Mouse (Mus musculus): Measurements from ENCODE around the gene Tmem60. TPM values are rescaled to one million over a fixed set of nuclear protein-coding genes. Genes with fewer than 3 reads are reported as not detected.

The Tmem60 gene
- 10 to 100 TPM; 16.1 to 23.0 TPM for total RNA-seq (2021)
- long read RNA-seq, experiment 1, transcript Tmem60-201 (2 exons, 1,147 nt) = major isoform, 29 of 30 reads
- long read RNA-seq, experiment 1, partial matches to known transcripts = 0 of 30 reads
- long read RNA-seq, experiment 1, other reads (novel, unspliced or antisense) = 1 of 30 reads
- long read RNA-seq, experiment 2, transcript Tmem60-201 (2 exons, 1,147 nt) = major isoform, 16 of 16 reads
- long read RNA-seq, experiment 2, partial matches to known transcripts = 0 of 16 reads
- long read RNA-seq, experiment 2, other reads (novel, unspliced or antisense) = 0 of 16 reads

DNA sequence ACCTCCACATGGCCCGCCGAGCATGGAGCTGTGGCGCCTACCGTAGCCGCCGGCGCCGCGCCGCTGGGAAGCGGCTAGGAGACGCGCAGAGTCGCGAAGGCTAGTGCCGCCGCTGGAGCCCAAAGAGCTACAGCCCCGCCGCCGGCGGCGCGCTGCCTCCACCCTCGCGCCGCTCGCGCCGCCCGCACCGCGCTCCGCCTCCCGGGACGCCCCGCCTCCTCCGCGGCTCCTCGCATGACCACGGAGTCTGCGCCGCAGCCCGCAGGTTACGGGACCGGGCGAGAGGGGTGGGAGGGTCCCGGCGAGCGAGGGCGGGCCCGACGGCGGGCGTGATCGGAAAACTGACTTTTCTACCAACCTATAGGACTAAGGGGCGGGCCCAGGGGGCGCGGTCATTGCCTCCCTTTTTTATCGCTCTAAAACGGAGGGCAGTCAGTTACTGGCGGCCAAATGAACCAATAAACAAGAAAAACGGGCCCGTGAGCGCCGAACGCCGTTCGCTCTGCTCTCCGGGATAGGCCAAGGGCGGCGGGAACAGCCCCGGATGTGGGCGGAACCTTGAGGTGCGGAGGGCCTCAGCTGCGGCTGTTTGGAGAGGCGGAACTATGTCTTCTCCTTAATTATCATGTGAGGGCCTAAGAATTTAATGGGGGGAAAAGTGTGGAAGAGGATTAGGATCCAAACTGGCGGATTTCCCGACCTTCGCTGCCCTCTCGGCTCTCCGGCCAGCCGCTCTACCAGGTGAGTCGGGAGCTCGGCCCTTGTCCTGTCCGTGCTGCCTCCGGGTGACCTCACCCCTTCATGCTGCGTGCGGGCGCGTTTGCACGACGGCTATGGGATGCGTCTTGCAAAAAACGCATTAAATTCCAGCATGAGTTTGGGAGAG lies at the start of gene Tmem60, which contains the start of gene Phtf2:
TSS of gene Tmem60 (plus strand) at position 277 of the 886 bp plus-strand sequence.
TSS of gene Phtf2 (minus strand) at position 210 of the 886 bp plus-strand sequence.
- DNase-seq = peak; percentile 99 to 100

GRCm38 (mm10) chr5:20834399-20834798 lies 47.6 kb upstream of the Tmem60 start:
- no peak for DNase-seq

DNA sequence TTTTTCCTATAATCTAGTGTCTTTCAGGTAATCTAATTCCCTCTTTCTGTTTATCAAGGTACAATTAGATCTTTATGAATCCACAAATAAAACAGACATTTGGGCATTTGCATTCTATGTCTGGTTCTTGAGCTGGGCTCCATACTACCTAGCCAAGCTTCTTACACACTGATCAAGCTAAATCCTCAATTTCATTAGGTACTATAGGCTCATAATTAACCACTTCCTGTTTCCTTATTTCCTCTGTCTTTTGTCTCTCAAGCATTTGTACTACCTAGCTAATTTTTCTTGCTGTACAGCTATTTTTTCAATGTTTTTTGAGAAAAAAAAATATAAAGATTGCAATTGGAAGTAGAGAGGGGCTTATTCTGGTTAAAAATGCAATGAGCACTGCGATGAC lies 44.9 kb upstream of the Tmem60 start:
- no peak for DNase-seq

- no peak for DNase-seq
These were observed 38.6 kb upstream of the Tmem60 start for GRCm38 (mm10) chr5:20843405-20843804.

- DNase-seq = no peak
These were observed 38.2 kb upstream of the Tmem60 start for GRCm38 (mm10) chr5:20843816-20844215.

- DNase-seq = no peak
These were observed 35.0 kb upstream of the Tmem60 start for GRCm38 (mm10) chr5:20847010-20847409.

GRCm38 (mm10) chr5:20855066-20855465 lies 26.9 kb upstream of the Tmem60 start:
- no peak for DNase-seq

DNA sequence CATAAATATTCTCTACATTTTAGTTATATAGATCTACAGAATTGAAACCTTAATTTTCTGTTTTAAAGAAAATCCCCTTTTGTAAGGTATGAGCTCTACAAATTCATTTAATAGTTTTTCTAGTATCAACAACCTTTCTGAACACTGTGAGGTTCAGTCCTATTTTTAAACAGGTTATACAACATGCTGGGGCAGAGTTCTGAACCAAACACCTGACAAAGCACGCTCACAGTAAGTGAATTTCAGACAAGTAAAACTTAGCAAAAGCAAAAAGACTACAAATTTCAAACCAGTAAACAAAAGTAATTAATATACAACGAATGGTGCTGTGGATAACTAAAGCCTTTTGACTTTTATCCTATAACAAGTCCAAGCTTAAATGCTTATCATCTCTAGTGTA lies 23.6 kb upstream of the Tmem60 start:
- DNase-seq = no peak

DNA sequence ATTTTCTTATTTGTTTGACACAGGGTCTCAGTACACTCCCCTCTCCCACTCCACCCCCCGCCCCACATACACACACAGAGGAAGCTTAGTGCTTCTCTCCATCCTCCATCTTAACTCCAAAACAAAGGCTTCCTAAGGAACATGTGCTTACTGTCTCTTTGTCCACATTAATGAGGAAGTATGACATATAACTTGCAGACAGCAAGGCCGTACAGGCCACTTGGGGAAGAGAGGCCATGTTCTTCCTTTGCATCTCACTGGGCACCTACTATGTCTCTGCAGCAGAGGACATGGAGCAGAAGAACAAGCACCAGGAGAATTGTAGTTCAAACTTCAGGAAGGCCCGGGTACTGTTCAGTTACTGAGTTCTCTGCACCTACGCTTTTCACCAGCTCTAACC lies 21.4 kb upstream of the Tmem60 start:
- no peak for DNase-seq

DNA sequence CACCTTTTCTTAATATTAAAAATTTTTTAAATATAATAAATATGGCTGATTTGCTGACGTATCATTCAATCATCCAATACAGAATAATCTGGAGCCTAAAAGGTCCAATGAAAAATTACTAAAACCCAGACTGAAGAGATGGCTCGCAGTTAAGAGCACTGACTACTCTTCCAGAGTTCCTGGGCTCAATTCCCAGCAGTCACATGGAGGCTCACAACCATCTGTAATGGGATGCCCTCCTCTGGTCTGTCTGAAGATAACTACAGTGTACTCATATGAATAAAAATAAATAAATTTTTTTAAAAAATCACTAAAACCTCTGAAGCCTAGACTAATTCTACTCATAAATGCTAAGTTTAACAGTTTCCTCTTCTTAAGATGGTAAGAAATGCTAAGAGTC lies 20.1 kb upstream of the Tmem60 start:
- DNase-seq = no peak

GRCm38 (mm10) chr5:20864216-20864969 lies 17.6 kb upstream of the Tmem60 start:
- no peak for DNase-seq

DNA sequence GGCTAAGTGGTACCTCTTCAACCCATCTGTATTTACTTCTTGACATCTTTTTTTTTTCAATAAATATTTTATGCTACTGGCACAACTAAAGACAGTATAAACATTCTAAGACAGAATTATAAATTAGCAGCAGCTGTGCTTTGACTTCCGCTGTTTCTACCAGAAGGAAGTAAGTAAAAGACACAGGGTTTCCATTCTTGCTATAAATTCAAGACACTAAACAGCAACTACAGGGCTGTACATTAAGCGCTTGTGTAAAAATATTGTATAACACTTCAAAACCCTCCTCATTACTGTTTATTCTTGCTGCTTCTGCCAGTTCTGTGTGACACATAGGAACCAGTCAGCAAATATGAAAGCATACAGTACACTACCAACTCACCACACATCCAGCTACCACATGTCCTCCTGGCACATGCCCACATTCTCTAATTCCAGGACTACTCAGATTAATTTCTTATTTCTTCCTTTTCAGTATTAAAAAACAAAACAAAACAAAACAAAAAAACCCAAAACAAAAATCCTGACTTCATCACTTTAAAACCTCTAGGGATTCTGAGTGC lies 16.7 kb upstream of the Tmem60 start:
- no peak for DNase-seq

GRCm38 (mm10) chr5:20873146-20873545 lies 8.8 kb upstream of the Tmem60 start:
- DNase-seq = no peak

DNA sequence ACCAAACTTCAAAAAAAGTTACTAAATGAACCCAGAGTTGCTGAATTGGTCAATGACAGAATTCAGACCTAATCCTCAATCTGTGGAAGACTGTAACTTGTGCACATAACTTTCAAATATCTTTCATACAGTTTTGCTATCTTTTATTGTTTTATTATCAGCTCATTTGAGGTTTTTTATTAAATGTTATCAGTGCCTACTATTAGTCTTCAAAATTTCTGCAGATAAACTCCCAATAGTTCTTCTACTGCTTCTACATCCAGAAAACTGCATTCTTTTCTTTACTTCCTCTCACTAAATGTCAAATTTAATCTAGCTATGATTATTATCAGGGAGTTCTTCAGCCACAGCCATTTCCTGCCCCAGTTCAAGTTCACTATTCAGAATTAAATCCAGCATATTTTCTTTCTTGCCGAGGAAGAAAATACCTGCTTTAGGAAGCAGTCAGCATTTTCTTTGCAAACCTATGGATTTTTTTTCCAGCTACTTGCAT lies 5.0 kb upstream of the Tmem60 start:
- no peak for DNase-seq

GRCm38 (mm10) chr5:20880386-20880785 lies 1.6 kb upstream of the Tmem60 start:
- DNase-seq = no peak

GRCm38 (mm10) chr5:20880797-20881775 lies 905 bp upstream of the Tmem60 start:
- DNase-seq = peak; percentile 52 to 74

GRCm38 (mm10) chr5:20884036-20884620 lies 2.1 kb downstream of the Tmem60 start:
- DNase-seq = peak in 1 of 2 experiments; percentile 6

DNA sequence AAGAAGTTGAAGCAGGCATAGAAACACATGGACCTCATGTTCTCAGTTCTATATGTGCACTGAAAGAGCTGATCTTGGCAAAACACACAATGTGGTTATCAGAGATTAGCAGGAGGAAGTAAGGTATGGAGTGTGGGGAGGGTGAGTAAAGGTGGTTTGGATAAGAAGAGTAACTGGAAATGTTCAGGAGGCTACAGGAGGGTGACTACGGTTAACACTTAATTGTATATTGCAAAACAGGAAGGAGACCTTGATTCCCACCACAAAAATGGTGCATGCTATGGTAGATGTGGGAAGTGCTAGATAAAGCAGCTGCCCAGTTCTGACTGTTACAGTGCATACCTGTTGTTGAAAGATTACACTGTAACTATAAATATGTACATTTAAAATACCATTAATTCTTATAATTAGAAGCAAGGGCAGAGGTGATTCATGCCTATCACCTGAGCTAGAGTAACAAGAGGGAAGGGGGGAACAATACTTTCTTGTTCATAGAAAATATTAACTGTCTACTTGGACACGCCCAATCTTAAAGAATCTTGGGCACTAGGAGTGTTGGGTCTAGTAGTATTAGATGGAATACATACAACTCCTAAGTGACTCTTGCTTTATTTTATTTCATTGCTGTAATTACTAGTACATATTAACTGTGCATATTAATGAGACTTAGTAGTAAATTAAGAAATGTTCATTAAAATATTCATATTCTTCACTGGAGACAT lies 15.6 kb downstream of the Tmem60 start:
- DNase-seq = no peak

- DNase-seq = no peak
These were observed 22.7 kb downstream of the Tmem60 start for GRCm38 (mm10) chr5:20904647-20905046.

DNA sequence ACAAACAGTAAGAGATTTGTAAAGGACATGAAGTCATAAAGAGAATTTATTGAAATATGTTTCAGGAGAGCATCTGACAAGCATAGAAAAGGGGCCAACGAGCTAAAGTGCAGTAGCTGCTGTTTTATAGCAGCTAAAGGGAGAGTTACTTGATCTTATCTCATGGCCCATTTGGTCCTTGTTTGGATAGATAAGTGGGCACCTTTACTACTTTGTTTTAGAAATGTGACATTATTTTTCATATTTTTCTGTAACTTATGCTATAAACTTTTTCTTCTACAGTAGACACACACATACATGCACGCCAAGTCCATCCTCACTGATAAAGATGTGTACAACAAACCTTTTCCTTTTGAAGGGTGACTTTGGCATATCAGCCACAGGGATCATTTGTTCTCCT lies 23.4 kb downstream of the Tmem60 start:
- no peak for DNase-seq

Data from adrenal gland, postnatal 36 days (tissue).